8 mouse cellular contexts compared by ENCODE assay signal in genomic region chr12:31976544-31976943, GRCm38 (mm10). TPM values are rescaled to one million over a fixed set of nuclear protein-coding genes. Genes with fewer than 3 reads are reported as not detected.
A peak's percentile ranks its signal among the peaks of the same experiment; 100 is the strongest.
DNase-seq lines count a peak whose midpoint lies in the region; ATAC-seq and TF ChIP-seq lines count a peak whose summit lies in the region.

No protein-coding gene starts in this region.

- no peaks in the 10 kb centered on the region for H3K36me3 ChIP-seq in heart, postnatal 0 days (replicated peaks; ENCODE audit: control insufficient read depth, insufficient read depth, low read length)
- no peaks in the 10 kb centered on the region for H3K36me3 ChIP-seq in heart, embryonic 11.5 days (ENCODE audit: control insufficient read depth, insufficient read depth, low read length)
- H3K36me3 ChIP-seq in lung, embryonic 14.5 days (ENCODE audit: insufficient read depth): no peaks in the 10 kb centered on the region

- 51% methylated on average over 7 of the region's 7 CpGs for WGBS in heart, postnatal 0 days
- 52% methylated on average over 7 of the region's 7 CpGs for WGBS in heart, embryonic 11.5 days (ENCODE audit: insufficient replicate concordance)
- 41% methylated on average over 7 of the region's 7 CpGs for WGBS in lung, embryonic 14.5 days

- H3K4me1 ChIP-seq in heart, postnatal 0 days (ENCODE audit: control insufficient read depth, insufficient read depth): no peaks in the 10 kb centered on the region
- H3K4me1 ChIP-seq in heart, embryonic 11.5 days (ENCODE audit: control insufficient read depth, insufficient read depth, low read length): no peaks in the 10 kb centered on the region
- no peaks in the 10 kb centered on the region for H3K4me1 ChIP-seq in lung, embryonic 14.5 days (ENCODE audit: insufficient read depth)

- H3K27me3 ChIP-seq in heart, postnatal 0 days (ENCODE audit: control insufficient read depth, insufficient read depth, low read length): no peaks in the 10 kb centered on the region
- H3K27me3 ChIP-seq in heart, embryonic 11.5 days (ENCODE audit: control insufficient read depth, insufficient read depth, low read length): no peaks in the 10 kb centered on the region
- H3K27me3 ChIP-seq in lung, embryonic 14.5 days (ENCODE audit: insufficient read depth, low read length): no peaks in the 10 kb centered on the region

- no peak overlapping the region for H3K4me2 ChIP-seq in heart, postnatal 0 days (ENCODE audit: low read depth, low read length)
- H3K4me2 ChIP-seq in heart, embryonic 11.5 days: no peak overlapping the region
- H3K4me2 ChIP-seq in lung, embryonic 14.5 days: no peak overlapping the region

- DNase-seq in heart, postnatal 0 days (ENCODE audit: low spot score): peak; percentile 16
- DNase-seq in ZHBTc4 (ENCODE audit: low read depth, low spot score): peak; percentile 32
- DNase-seq in lung, embryonic 14.5 days: peak; percentile 45
- peak; percentile 67 for DNase-seq in thymus, postnatal 25 days
- no peak for DNase-seq in layer of hippocampus, adult 9-11 months
- DNase-seq in ovary, postnatal 36 days (ENCODE audit: low spot score): no peak

- no peak for TF ChIP-seq EP300 in heart, postnatal 0 days (IDR thresholded peaks at IDR 0.05; ENCODE audit: low read depth)

- peak; percentile 55 for TF ChIP-seq CTCF in heart, postnatal 0 days (IDR thresholded peaks at IDR 0.05; ENCODE audit: low read depth)
- TF ChIP-seq CTCF in lung, embryonic 14.5 days (IDR thresholded peaks at IDR 0.05; ENCODE audit: low read depth): peak; percentile 55

- H3K9ac ChIP-seq in heart, postnatal 0 days (replicated peaks; ENCODE audit: low read depth, low read length): no peak overlapping the region
- H3K9ac ChIP-seq in heart, embryonic 11.5 days (ENCODE audit: low read depth, low read length): no peak overlapping the region
- no peak overlapping the region for H3K9ac ChIP-seq in lung, embryonic 14.5 days

- no peak for ATAC-seq in heart, postnatal 0 days (ENCODE audit: insufficient read depth, low read depth)
- ATAC-seq in heart, embryonic 11.5 days (replicated peaks; ENCODE audit: insufficient number of reproducible peaks, low FRiP score, low TSS enrichment): no peak
- ATAC-seq in CD4-positive, CD25-positive, alpha-beta regulatory T cell, adult 4 months: peak; percentile 57
- no peak for ATAC-seq in lung, embryonic 14.5 days (ENCODE audit: insufficient read depth)

- no peak overlapping the region for H3K4me3 ChIP-seq in heart, postnatal 0 days (ENCODE audit: low read depth, low read length)
- no peak overlapping the region for H3K4me3 ChIP-seq in heart, embryonic 11.5 days (ENCODE audit: low read depth, low read length)
- H3K4me3 ChIP-seq in lung, embryonic 14.5 days (ENCODE audit: low read depth, low read length): no peak overlapping the region

- H3K27ac ChIP-seq in heart, postnatal 0 days (ENCODE audit: low read depth): no peak overlapping the region
- no peak overlapping the region for H3K27ac ChIP-seq in heart, embryonic 11.5 days (ENCODE audit: low read depth, low read length)
- H3K27ac ChIP-seq in lung, embryonic 14.5 days (ENCODE audit: low read depth): no peak overlapping the region

- no peaks in the 10 kb centered on the region for H3K9me3 ChIP-seq in heart, postnatal 0 days (replicated peaks; ENCODE audit: control insufficient read depth, low read length)
- no peaks in the 10 kb centered on the region for H3K9me3 ChIP-seq in heart, embryonic 11.5 days (replicated peaks; ENCODE audit: control insufficient read depth, low read length)
- no peaks in the 10 kb centered on the region for H3K9me3 ChIP-seq in lung, embryonic 14.5 days (ENCODE audit: low read depth, low read length)

RNA-seq across cellular contexts. Expression of gene Hbp1, which starts 26.2 kb away (rescaled TPM):
- total RNA-seq in heart, postnatal 0 days (2014; rRNA removed; ENCODE audit: low replicate concordance): 153 and 187 TPM in 2 replicates
- polyA plus RNA-seq in heart, postnatal 0 days (2015; fragmentation: Nextera tagmentation; extraction: Ambion mirVana): 97.9 and 127 TPM in 2 replicates
- polyA plus RNA-seq in heart, embryonic 11.5 days (2014; fragmentation: Nextera tagmentation; extraction: Ambion mirVana): 85.3 and 95.1 TPM in 2 replicates
- polyA plus RNA-seq in CD4-positive, CD25-positive, alpha-beta regulatory T cell, adult 4 months (2017; shearing (Covaris generic)): 100 to 1,000 TPM; 166 to 170 TPM
- polyA plus RNA-seq in lung, embryonic 14.5 days (2014; fragmentation: Nextera tagmentation; extraction: Ambion mirVana): 121 and 129 TPM in 2 replicates

Comparison
In these comparisons a context has a peak if more than half of its experiments do, and no peak if none do; other contexts are left out.
1. DNase-seq: peak in heart, postnatal 0 days (single experiment), ZHBTc4 (single experiment), lung, embryonic 14.5 days (single experiment) and thymus, postnatal 25 days (single experiment); none in layer of hippocampus, adult 9-11 months (single experiment) and ovary, postnatal 36 days (single experiment).